Mouse (Mus musculus) regulatory T cell (primary cell): Measurements from ENCODE around the gene Dph2.

Experiments
- in situ Hi-C: fragments of 300-600 bp; cut with MboI, MseI; formaldehyde crosslinking; loops from one replicate; pipeline ENCODE4 v1.15.1; 2025; ENCODE audit warnings: high pct_unique_total_duplicates

Dph2 gene

GRCm38 (mm10) chr4:117912685-117913273 is 20.9 kb upstream of the Dph2 start:
- in situ Hi-C loops, result no loop called here

- in situ Hi-C loops, result no loop called here
These were observed 20.3 kb upstream of the Dph2 start for GRCm38 (mm10) chr4:117912131-117912561.

GRCm38 (mm10) chr4:117908834-117909453 is 17.1 kb upstream of the Dph2 start:
- in situ Hi-C loops, result no loop called here

- in situ Hi-C loops, result no loop called here
These were observed 14.4 kb upstream of the Dph2 start for GRCm38 (mm10) chr4:117906196-117906595.

- in situ Hi-C loops, result no loop called here
These were observed 12.9 kb upstream of the Dph2 start for GRCm38 (mm10) chr4:117904761-117905160.

- in situ Hi-C loops, result no loop called here
These were observed 12.3 kb upstream of the Dph2 start for GRCm38 (mm10) chr4:117904094-117904493.

- in situ Hi-C loops, result loop anchor here (5.0 kb wide), 1 partner anchor 729 kb away; no protein-coding TSS in a partner anchor
These were observed 6.3 kb upstream of the Dph2 start for GRCm38 (mm10) chr4:117898111-117898510.

GRCm38 (mm10) chr4:117896031-117896430 is 4.2 kb upstream of the Dph2 start:
- in situ Hi-C loops, result loop anchor here (5.0 kb wide), 1 partner anchor 731 kb away; no protein-coding TSS in a partner anchor

- in situ Hi-C loops, result loop anchor here (5.0 kb wide), 1 partner anchor 732 kb away; no protein-coding TSS in a partner anchor
These were observed 3.5 kb upstream of the Dph2 start for GRCm38 (mm10) chr4:117895339-117895738.

GRCm38 (mm10) chr4:117894601-117895000 is 2.8 kb upstream of the Dph2 start:
- in situ Hi-C loops, result no loop called here

GRCm38 (mm10) chr4:117893376-117893775 is 1.5 kb upstream of the Dph2 start:
- in situ Hi-C loops, result no loop called here

- in situ Hi-C loops, result no loop called here
These were observed 1.1 kb downstream of the Dph2 start for GRCm38 (mm10) chr4:117890750-117891149.

GRCm38 (mm10) chr4:117890031-117890430 is 1.8 kb downstream of the Dph2 start:
- in situ Hi-C loops, result no loop called here

- in situ Hi-C loops, result no loop called here
These were observed 2.4 kb downstream of the Dph2 start for GRCm38 (mm10) chr4:117889471-117889870.

GRCm38 (mm10) chr4:117887920-117888319 is 3.9 kb downstream of the Dph2 start:
- in situ Hi-C loops, result no loop called here

- in situ Hi-C loops, result no loop called here
These were observed 4.7 kb downstream of the Dph2 start, which contains the start of gene Atp6v0b for GRCm38 (mm10) chr4:117887133-117887532. Gene Atp6v0b, minus strand, starts transcription at chr4:117887333.

- in situ Hi-C loops, result no loop called here
These were observed 5.2 kb downstream of the Dph2 start for GRCm38 (mm10) chr4:117886644-117887043.

GRCm38 (mm10) chr4:117885994-117886393 is 5.8 kb downstream of the Dph2 start:
- in situ Hi-C loops, result no loop called here

- in situ Hi-C loops, result no loop called here
These were observed 6.7 kb downstream of the Dph2 start for GRCm38 (mm10) chr4:117885093-117885492.

GRCm38 (mm10) chr4:117884146-117884545 is 7.7 kb downstream of the Dph2 start:
- in situ Hi-C loops, result no loop called here

- in situ Hi-C loops, result no loop called here
These were observed 8.8 kb downstream of the Dph2 start, which contains the start of gene B4galt2 for GRCm38 (mm10) chr4:117882701-117883691. Gene B4galt2, minus strand, starts transcription at chr4:117883487.

GRCm38 (mm10) chr4:117878703-117879102 is 13.1 kb downstream of the Dph2 start:
- in situ Hi-C loops, result no loop called here
